Mouse (Mus musculus) stomach, embryonic 16.5 days (tissue): ENCODE data around the gene Klhdc8a. TPM values are rescaled to one million over a fixed set of nuclear protein-coding genes. Genes with fewer than 3 reads are reported as not detected.

Experiments
- ATAC-seq: fragments of 200-750 bp; cut with Nextera tagmentation; 2 replicates; pipeline ENCODE4 v1.8.0; 2017; ENCODE audit warnings: moderate number of reproducible peaks, moderate TSS enrichment; ENCODE audit not compliant: insufficient read depth, low FRiP score
- H3K27ac ChIP-seq: fragments of 300-500 bp; sonication (generic); 2 replicates; pipeline ENCODE4 v1.5.1; 2014; ENCODE audit warnings: low read length
- H3K27me3 ChIP-seq: fragments of 300-500 bp; sonication (generic); 2 replicates; pipeline ENCODE4 v1.6.1; 2014; ENCODE audit warnings: low read length, control low read depth, mixed read lengths; ENCODE audit not compliant: control insufficient read depth, insufficient read depth
- H3K36me3 ChIP-seq: fragments of 300-500 bp; sonication (generic); 2 replicates; pipeline ENCODE4 v1.6.1; 2014; ENCODE audit warnings: low read length; ENCODE audit not compliant: control insufficient read depth, insufficient read depth
- H3K4me1 ChIP-seq: fragments of 300-500 bp; sonication (generic); 2 replicates; pipeline ENCODE4 v1.6.1; 2014; ENCODE audit warnings: low read length, control low read depth, mixed read lengths; ENCODE audit not compliant: control insufficient read depth, insufficient read depth
- H3K4me2 ChIP-seq: fragments of 300-500 bp; sonication (generic); 2 replicates; pipeline ENCODE4 v1.6.1; 2014; ENCODE audit warnings: low read depth, low read length, mixed read lengths
- H3K4me3 ChIP-seq: fragments of 300-500 bp; sonication (generic); replicated peaks from 2 replicates; pipeline ENCODE4 v1.5.1; 2014; ENCODE audit warnings: mild to moderate bottlenecking, low read length
- H3K9ac ChIP-seq: fragments of 300-500 bp; sonication (generic); 2 replicates; pipeline ENCODE4 v1.6.1; 2014; ENCODE audit warnings: low read length
- H3K9me3 ChIP-seq: fragments of 300-500 bp; sonication (generic); replicated peaks from 2 replicates; pipeline ENCODE4 v1.6.1; 2016; ENCODE audit warnings: low read length, control low read depth; ENCODE audit not compliant: control insufficient read depth
- WGBS: fragments of 180-500 bp; shearing (Covaris S2); extraction: QIAGEN DNeasy Blood & Tissue Kit; methylation state at CpG from one replicate; pipeline ENCODE4 v1.1.7; 2014; 5-methylcytosine and 5-hydroxymethylcytosine counted together
- polyA plus RNA-seq: library from polyadenylated mRNA; unstranded; fragments of >200 nt; fragmentation: Nextera tagmentation; extraction: Ambion mirVana; gene quantifications from 2 replicates; pipeline ENCODE4 v1.2.1, GENCODE M21; 2015

The Klhdc8a gene
- polyA plus RNA-seq, 1 experiment from 2014 or later = 0.18 TPM

GRCm38 (mm10) chr1:132286735-132287134, 11.7 kb upstream of the Klhdc8a start:
- H3K27me3 ChIP-seq = peaks cover 3% of the 10 kb centered on the region; the same call in 1 of the 2 replicates
- no peak overlapping the region for H3K4me3 ChIP-seq
- H3K36me3 ChIP-seq = no peaks in the 10 kb centered on the region
- H3K4me2 ChIP-seq = no peak overlapping the region
- WGBS = 58% methylated on average over 1 of the region's 1 CpGs
- ATAC-seq = no peak
- peaks cover 13% of the 10 kb centered on the region; the same call in 1 of the 2 replicates for H3K4me1 ChIP-seq
- no peak overlapping the region for H3K9ac ChIP-seq
- H3K27ac ChIP-seq = no peak overlapping the region
- no peaks in the 10 kb centered on the region for H3K9me3 ChIP-seq

DNA sequence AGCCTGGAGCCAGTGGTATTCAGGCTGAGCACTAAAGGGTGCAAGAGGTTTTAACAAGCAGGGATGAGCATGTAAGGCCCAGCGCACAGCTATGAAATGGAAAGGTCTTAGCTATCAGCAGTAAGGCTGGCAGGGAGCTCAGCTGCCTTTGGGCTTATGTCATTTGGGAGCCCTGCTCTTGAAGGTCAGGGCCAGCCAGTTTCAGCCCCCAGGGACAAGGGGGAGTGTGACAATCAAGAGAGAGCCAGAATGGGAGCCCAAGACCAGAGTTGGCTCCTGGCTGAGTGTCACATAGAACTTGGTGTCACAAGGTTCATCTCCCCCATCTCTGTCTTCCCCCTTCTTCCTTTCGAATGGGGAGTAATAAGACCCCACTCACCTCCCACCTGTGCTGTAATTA, 11.0 kb upstream of the Klhdc8a start:
- 76% methylated on average over 2 of the region's 2 CpGs for WGBS
- no peak overlapping the region for H3K9ac ChIP-seq
- ATAC-seq = no peak

DNA sequence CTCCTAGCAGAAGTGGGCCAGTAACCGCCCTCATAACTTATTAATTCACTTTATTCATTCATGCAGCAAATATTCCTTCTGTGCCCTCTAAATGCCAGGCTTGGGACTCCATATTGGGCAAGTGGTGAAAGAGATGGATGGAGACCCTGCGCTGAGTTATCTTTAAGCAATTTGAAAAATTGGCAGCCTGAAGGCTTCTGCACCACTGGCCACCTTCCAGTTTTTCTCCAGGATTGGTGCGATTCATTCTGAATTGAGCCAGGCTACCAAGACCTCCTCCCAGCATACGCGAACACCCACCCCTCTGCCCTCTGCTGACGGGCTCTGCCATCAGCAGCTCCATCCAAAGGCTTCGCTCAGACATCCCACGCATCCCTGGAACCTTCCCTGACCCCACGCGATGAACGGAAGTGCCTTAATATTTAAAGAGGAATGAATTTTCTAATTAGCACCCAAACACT, 10.4 kb upstream of the Klhdc8a start:
- Histone ChIP-seq H3K4me3 (no peak overlapping the region), H3K9me3 (no peaks in the 10 kb centered on the region), H3K9ac (no peak overlapping the region), H3K4me1 (peaks cover 23% of the 10 kb centered on the region), H3K27ac (no peak overlapping the region), H3K36me3 (no peaks in the 10 kb centered on the region), H3K4me2 (no peak overlapping the region), H3K27me3 (peaks cover 3% of the 10 kb centered on the region; the same call in 1 of the 2 replicates)
- 30% methylated on average over 11 of the region's 11 CpGs for WGBS
- no peak for ATAC-seq

More for the DNA sequence above, 11.0 kb upstream of the Klhdc8a start:
- H3K4me2 ChIP-seq = no peak overlapping the region
- peaks cover 3% of the 10 kb centered on the region; the same call in 1 of the 2 replicates for H3K27me3 ChIP-seq
- no peak overlapping the region for H3K27ac ChIP-seq
- peaks cover 17% of the 10 kb centered on the region for H3K4me1 ChIP-seq
- H3K9me3 ChIP-seq = no peaks in the 10 kb centered on the region
- H3K36me3 ChIP-seq = no peaks in the 10 kb centered on the region
- H3K4me3 ChIP-seq = no peak overlapping the region

DNA sequence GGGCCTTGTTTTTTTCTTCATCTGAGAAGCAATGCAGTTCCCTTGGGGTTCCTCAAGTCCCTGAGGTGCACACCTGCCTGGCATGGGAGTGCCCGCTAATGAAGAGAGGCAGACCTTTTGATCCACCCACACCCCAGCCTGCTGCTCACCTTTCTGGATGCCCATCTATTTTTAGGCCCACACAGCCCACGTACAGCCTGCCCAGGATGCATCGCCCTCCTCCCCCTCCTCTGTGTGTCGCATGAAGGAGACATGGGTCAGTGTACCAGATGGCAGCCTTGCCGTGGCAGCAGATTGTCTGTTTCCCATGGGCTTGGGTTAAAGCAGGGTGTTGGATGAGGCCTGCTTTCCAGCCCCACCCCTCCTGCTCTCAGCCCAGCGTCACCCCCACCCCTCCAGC, 8.5 kb upstream of the Klhdc8a start:
- Histone ChIP-seq H3K27me3 (peaks cover 3% of the 10 kb centered on the region; the same call in 1 of the 2 replicates), H3K4me2 (no peak overlapping the region), H3K27ac (no peak overlapping the region), H3K9ac (no peak overlapping the region), H3K9me3 (no peaks in the 10 kb centered on the region), H3K36me3 (no peaks in the 10 kb centered on the region), H3K4me3 (no peak overlapping the region), H3K4me1 (peaks cover 24% of the 10 kb centered on the region)
- WGBS = 70% methylated on average over 6 of the region's 6 CpGs
- ATAC-seq = peak; percentile 44; the same call in 1 of the 2 replicates

DNA sequence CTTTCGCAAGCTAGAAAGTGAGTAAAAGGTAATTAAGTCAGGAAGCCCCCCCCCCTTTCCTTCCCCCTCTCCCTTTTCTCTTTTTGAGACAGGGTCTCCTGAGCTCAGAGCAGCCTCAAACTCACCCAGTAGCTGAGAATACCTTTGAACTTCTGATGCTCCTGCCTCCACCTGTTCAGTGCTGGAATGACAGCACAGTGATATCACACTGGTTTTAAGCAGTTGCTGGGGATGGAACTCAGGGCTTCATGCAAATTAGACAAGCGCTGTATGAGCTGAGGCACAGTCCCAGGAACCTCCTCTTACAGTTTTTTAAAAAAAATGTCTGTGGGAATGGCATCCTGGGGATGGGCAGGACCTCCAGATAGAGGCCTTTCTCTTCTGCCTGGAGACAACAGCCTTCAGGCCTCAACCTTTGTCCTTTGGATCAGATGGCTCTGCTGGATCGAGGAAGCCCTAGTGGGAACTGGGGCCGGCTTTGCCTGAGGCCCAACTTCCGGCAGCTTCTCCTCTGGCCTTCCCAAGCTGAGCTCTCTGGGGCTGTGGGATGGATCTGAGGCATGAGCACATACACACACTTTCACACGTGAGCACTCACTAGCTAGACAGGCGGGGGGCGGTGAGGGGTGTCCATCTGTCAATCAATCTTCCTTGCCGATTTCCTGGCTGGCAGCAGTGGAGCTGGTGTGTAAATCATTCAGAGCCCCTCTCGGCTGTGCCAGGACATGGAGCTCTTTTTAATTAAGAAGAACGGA, 7.3 kb upstream of the Klhdc8a start:
- Histone ChIP-seq H3K27me3 (peaks cover 3% of the 10 kb centered on the region; the same call in 1 of the 2 replicates), H3K9me3 (no peaks in the 10 kb centered on the region), H3K9ac (0 out of 2 replicates have a peak overlapping the region, but pooled peaks have one; percentile 33), H3K27ac (no peak overlapping the region), H3K36me3 (no peaks in the 10 kb centered on the region), H3K4me3 (no peak overlapping the region), H3K4me2 (no peak overlapping the region), H3K4me1 (peaks cover 24% of the 10 kb centered on the region)
- no peak for ATAC-seq
- WGBS = 58% methylated on average over 11 of the region's 11 CpGs

DNA sequence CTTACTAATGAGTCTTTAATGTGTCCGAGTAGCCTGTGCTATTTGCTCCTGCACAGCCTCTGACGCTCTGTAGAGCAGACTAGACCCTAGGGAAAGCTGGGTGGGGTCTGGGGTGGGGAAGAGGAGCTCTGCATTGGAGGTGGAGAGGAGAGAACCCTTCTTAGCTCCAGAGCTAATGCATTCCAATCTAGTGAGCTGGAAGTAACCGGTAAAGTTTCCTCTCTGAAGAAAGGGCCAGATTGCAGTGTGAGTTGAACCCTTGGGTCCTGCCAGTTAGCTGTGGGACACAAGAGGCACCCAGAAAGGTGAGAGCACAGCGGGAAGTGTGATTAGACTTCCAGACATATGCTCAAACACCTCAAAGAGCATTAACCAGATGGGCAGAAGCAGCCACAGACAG, 6.7 kb upstream of the Klhdc8a start:
- 48% methylated on average over 4 of the region's 4 CpGs for WGBS
- H3K4me1 ChIP-seq = peaks cover 24% of the 10 kb centered on the region
- no peak overlapping the region for H3K4me3 ChIP-seq
- H3K36me3 ChIP-seq = no peaks in the 10 kb centered on the region
- no peaks in the 10 kb centered on the region for H3K9me3 ChIP-seq
- peaks cover 3% of the 10 kb centered on the region; the same call in 1 of the 2 replicates for H3K27me3 ChIP-seq
- H3K27ac ChIP-seq = no peak overlapping the region
- no peak overlapping the region for H3K4me2 ChIP-seq
- no peak overlapping the region for H3K9ac ChIP-seq
- no peak for ATAC-seq

DNA sequence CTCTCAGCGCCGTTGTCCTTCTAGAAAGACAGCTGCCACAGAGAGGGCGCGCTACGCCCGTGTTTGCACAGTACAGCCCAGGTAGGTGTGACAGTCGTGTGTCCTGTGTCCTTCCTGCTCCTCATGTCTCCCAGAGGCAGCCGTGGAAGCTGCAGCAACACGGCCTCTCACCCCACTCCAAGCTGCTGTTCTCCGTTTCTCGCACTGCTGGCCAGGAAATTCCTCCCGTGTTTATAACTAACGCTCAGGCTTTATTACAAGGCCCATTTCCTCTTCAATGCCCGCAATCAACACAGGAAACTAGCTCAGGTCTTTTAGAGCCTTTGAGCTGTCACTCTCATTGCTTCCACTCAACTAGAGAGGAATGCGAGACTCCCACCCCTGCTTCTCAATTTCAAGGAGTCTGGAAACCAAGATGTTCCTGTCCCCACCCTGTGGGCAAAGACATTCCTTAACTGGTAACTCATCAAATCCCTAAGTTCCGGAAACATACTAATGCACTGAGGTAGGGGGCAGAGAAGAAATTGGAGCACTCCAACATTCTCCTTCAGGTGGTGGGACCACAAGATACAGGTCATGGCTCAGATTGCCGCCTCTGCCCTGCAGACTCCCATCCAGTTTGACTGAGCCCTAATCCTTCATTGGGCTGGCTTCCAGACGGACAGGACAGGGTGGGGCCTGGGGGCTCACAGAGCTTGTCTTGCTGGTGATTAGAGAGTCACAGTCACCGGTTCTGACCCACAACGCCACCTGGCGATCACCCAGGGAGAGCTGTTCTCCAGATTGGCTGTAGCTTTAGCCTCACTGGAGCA, 5.9 kb upstream of the Klhdc8a start:
- WGBS = 37% methylated on average over 21 of the region's 21 CpGs
- ATAC-seq = 0 out of 2 replicates have a peak, but pooled peaks have one; percentile 22

DNA sequence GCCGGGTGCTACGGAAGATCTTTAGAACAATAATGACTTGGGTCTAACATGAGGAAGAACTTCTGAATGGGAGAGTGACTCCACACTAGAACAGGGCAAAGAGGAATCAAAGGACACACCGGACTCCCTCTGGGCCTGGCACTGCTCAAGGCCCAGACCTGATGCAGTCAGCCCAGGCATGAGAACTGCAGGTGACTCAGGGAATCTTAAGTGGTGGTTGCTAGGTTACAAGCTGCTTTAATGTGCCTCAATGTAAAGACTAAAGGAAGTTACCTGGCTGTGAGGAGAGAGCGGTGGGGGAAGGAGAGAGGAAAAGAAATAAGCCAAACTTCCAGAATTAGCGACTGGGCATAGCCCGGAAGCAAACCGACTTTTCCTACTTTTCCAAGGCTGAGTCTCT, 2.9 kb upstream of the Klhdc8a start:
- H3K4me2 ChIP-seq = no peak overlapping the region
- WGBS = 71% methylated on average over 7 of the region's 7 CpGs
- H3K4me3 ChIP-seq = no peak overlapping the region
- no peak for ATAC-seq
- peaks cover 30% of the 10 kb centered on the region for H3K4me1 ChIP-seq
- no peaks in the 10 kb centered on the region for H3K36me3 ChIP-seq
- no peak overlapping the region for H3K27ac ChIP-seq
- H3K9me3 ChIP-seq = no peaks in the 10 kb centered on the region
- peaks cover 22% of the 10 kb centered on the region for H3K27me3 ChIP-seq
- no peak overlapping the region for H3K9ac ChIP-seq

More for the DNA sequence above, 5.9 kb upstream of the Klhdc8a start:
- Histone ChIP-seq H3K4me2 (no peak overlapping the region), H3K9me3 (no peaks in the 10 kb centered on the region), H3K4me3 (no peak overlapping the region), H3K27me3 (peaks cover 3% of the 10 kb centered on the region; the same call in 1 of the 2 replicates), H3K4me1 (peaks cover 24% of the 10 kb centered on the region), H3K36me3 (no peaks in the 10 kb centered on the region), H3K27ac (peak overlapping the region; percentile 6; the same call in 1 of the 2 replicates), H3K9ac (no peak overlapping the region)

GRCm38 (mm10) chr1:132296051-132296450, 2.4 kb upstream of the Klhdc8a start:
- no peak for ATAC-seq
- Histone ChIP-seq H3K36me3 (no peaks in the 10 kb centered on the region), H3K27me3 (peaks cover 21% of the 10 kb centered on the region), H3K4me2 (no peak overlapping the region), H3K9me3 (no peaks in the 10 kb centered on the region), H3K4me1 (peaks cover 30% of the 10 kb centered on the region), H3K9ac (no peak overlapping the region), H3K27ac (no peak overlapping the region), H3K4me3 (no peak overlapping the region)
- 61% methylated on average over 3 of the region's 3 CpGs for WGBS
